Mouse (Mus musculus) megakaryocyte, embryonic 14.5 days (primary cell): ENCODE results near the gene Eefsec.

Source experiments
- FLI1 ChIP-seq: IDR thresholded peaks from 2 replicates; pipeline ENCODE4 v1.6.1; 2012; ENCODE audit warnings: low read length, inconsistent platforms, mixed read lengths
- GATA1 ChIP-seq: IDR thresholded peaks from 3 replicates; pipeline ENCODE4 v1.6.1; 2012; ENCODE audit warnings: mixed read lengths, low read length, inconsistent platforms, borderline replicate concordance

DNA sequence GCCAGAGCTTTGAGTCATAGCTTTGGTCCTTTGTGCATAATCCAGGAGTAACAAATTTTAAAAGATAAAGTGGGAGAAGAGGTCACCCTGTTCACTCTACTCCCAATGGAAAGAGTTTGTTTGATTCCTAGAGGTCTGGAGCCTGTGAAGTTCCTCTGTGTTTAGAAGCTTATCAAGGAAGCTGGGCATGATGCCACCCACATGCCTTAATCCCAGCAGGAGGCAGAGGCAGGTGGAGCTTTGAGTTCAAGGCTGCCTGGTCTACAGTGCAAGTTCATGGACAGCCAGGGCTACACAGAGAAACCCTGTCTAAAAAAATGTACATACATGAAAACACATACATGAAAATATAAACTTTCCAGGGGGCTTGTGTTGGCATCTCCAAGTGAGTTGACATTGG lies 37.6 kb upstream of the Eefsec start:
- TF ChIP-seq GATA1 (no peak), FLI1 (no peak)
